Mouse (Mus musculus) ES-Bruce4 (cell line): Measurements from ENCODE around the gene Pea15a.

ENCODE experiments used
- CTCF ChIP-seq: IDR thresholded peaks from one replicate; pipeline ENCODE4 v1.8.1; 2011; ENCODE audit warnings: low read depth, low read length
- EP300 ChIP-seq: IDR thresholded peaks from 2 replicates; pipeline ENCODE4 v1.6.1; 2011; ENCODE audit warnings: low read depth, low read length; ENCODE audit not compliant: insufficient read depth
- POLR2A ChIP-seq: IDR thresholded peaks from one replicate; pipeline ENCODE4 v1.8.1; 2011; ENCODE audit warnings: low read length; ENCODE audit not compliant: insufficient read depth

- TF ChIP-seq CTCF (no peak), POLR2A (no peak), EP300 (no peak)
Observed at GRCm38 (mm10) chr1:172218164-172218910, 11.7 kb upstream of the Pea15a start.
